Mouse (Mus musculus) olfactory bulb, adult 2 months (tissue): Measurements from ENCODE around the gene Ptpn11. TPM values are rescaled to one million over a fixed set of nuclear protein-coding genes. Genes with fewer than 3 reads are reported as not detected.

Experiments used
- H3K27ac ChIP-seq: fragments of 200-500 bp; 2 replicates; pipeline ENCODE4 v1.5.1; 2012; ENCODE audit warnings: low read depth, low read length; ENCODE audit not compliant: insufficient read depth
- H3K4me1 ChIP-seq: fragments of 200-500 bp; 2 replicates; pipeline ENCODE4 v1.6.1; 2012; ENCODE audit warnings: low read length; ENCODE audit not compliant: control insufficient read depth, insufficient read depth
- H3K4me3 ChIP-seq: fragments of 200-500 bp; 2 replicates; pipeline ENCODE4 v1.5.1; 2012; ENCODE audit warnings: mild to moderate bottlenecking, low read depth, low read length, moderate library complexity; ENCODE audit not compliant: insufficient read depth
- CTCF ChIP-seq: fragments of 200-500 bp; IDR thresholded peaks from 2 replicates; pipeline ENCODE4 v1.5.1; 2012; ENCODE audit warnings: low read depth, mild to moderate bottlenecking, low read length, moderate library complexity; ENCODE audit not compliant: insufficient read depth
- POLR2A ChIP-seq: fragments of 200-500 bp; IDR thresholded peaks from 2 replicates; pipeline ENCODE4 v1.6.1; 2012; ENCODE audit warnings: mild to moderate bottlenecking, low read depth, low read length, moderate library complexity; ENCODE audit not compliant: insufficient read depth
- WGBS: fragments of 180-500 bp; shearing (Covaris S2); methylation state at CpG from one replicate; pipeline ENCODE4 v1.1.7; 2018; 5-methylcytosine and 5-hydroxymethylcytosine counted together
- polyA plus RNA-seq: library from polyadenylated mRNA; stranded (reverse); fragments of >200 nt; gene quantifications from 2 replicates; pipeline ENCODE4 v1.2.4, GENCODE M21; 2012; ENCODE audit warnings: low replicate concordance; ENCODE audit not compliant: missing spikeins, insufficient read depth, insufficient read length

Ptpn11 gene
- polyA plus RNA-seq, 1 experiment, result not detected

GRCm38 (mm10) chr5:121166884-121167283, 24.3 kb downstream of the Ptpn11 start:
- Histone ChIP-seq H3K4me1 (0 out of 2 replicates have a peak, but pooled peaks cover 4% of the 10 kb centered on the region), H3K4me3 (no peak overlapping the region), H3K27ac (no peak overlapping the region)
- TF ChIP-seq POLR2A, result no peak
- TF ChIP-seq CTCF, result no peak
- WGBS, result 92% methylated on average over 6 of the region's 6 CpGs

DNA sequence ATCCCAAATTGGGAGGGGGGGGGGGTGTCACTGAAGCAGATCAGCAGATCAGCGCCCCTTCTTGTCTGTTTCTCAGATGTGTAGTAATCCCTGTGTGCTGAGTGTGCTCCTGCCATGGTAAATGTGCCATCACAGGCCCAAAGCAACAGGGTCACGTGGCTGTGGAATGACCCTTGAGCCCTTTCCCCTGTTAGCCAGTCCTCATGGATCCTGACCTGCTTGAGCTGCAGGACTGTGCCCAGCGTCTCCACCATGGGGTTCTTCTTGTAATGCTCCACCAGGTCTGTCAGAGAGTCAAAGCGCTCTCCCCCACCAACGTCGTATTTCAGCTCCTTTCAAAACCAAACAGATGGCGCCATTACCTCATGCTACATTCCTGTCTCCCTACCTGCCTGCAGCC, 28.3 kb downstream of the Ptpn11 start:
- Histone ChIP-seq H3K4me1 (0 out of 2 replicates have a peak, but pooled peaks cover 4% of the 10 kb centered on the region), H3K27ac (no peak overlapping the region), H3K4me3 (no peak overlapping the region)
- 84% methylated on average over 7 of the region's 7 CpGs for WGBS
- TF ChIP-seq POLR2A (no peak), CTCF (no peak)

DNA sequence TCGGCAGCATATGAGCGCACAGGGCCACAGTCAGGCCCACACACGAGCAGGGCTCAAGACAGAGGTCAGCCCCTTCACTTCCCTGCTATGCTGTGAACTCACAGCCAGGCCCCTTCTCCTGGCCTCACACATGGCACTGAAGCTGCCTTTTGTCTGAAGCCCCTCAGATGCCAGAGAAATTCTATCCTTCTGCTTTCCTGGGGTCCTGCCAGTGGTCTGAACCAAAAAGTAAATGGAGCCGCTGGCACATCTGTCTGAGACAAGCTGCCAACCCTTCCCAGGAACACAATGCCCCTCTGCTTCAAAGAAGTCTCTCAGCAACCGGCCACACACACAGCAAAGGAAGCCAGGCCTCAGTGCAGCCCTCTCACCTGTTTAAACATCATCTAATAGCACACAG, 28.9 kb downstream of the Ptpn11 start:
- Histone ChIP-seq H3K4me1 (0 out of 2 replicates have a peak, but pooled peaks cover 7% of the 10 kb centered on the region), H3K27ac (no peak overlapping the region), H3K4me3 (no peak overlapping the region)
- TF ChIP-seq CTCF, result no peak
- no peak for TF ChIP-seq POLR2A
- WGBS, result 28% methylated on average over 5 of the region's 5 CpGs

GRCm38 (mm10) chr5:121158966-121159365, 32.2 kb downstream of the Ptpn11 start:
- no peak overlapping the region for H3K27ac ChIP-seq

GRCm38 (mm10) chr5:121157489-121157888, 33.7 kb downstream of the Ptpn11 start:
- TF ChIP-seq CTCF, result no peak
- Histone ChIP-seq H3K4me3 (no peak overlapping the region), H3K4me1 (peaks cover 13% of the 10 kb centered on the region; the same call in 1 of the 2 replicates), H3K27ac (no peak overlapping the region)
- WGBS, result 98% methylated on average over 5 of the region's 5 CpGs

More at GRCm38 (mm10) chr5:121158966-121159365, 32.2 kb downstream of the Ptpn11 start:
- Histone ChIP-seq H3K4me3 (no peak overlapping the region), H3K4me1 (peaks cover 14% of the 10 kb centered on the region; the same call in 1 of the 2 replicates)
- no peak for TF ChIP-seq CTCF
- TF ChIP-seq POLR2A, result no peak
- 91% methylated on average over 7 of the region's 7 CpGs for WGBS

DNA sequence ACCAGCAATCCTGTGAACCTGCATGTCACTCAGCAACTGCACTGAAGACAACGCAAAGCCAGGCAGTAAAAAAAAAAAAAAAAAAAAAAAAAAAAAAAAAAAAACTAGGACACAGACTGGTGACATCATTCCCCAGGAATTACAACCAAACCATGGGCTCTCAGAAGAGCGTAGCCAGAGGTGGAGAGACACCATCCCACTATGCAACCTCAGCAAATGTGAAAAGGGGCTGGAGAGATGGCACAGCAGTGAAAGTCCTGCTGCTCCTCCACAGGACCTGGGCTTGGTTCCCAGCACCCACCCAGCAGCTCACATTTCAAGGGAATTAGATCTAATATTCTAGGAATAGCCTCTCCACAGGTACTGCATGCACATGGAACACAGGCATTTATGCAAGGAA, 34.2 kb downstream of the Ptpn11 start:
- H3K4me1 ChIP-seq, result peaks cover 10% of the 10 kb centered on the region; the same call in 1 of the 2 replicates
- H3K27ac ChIP-seq, result no peak overlapping the region
- TF ChIP-seq CTCF (no peak), POLR2A (no peak)
- 56% methylated on average over 2 of the region's 2 CpGs for WGBS
- no peak overlapping the region for H3K4me3 ChIP-seq

DNA sequence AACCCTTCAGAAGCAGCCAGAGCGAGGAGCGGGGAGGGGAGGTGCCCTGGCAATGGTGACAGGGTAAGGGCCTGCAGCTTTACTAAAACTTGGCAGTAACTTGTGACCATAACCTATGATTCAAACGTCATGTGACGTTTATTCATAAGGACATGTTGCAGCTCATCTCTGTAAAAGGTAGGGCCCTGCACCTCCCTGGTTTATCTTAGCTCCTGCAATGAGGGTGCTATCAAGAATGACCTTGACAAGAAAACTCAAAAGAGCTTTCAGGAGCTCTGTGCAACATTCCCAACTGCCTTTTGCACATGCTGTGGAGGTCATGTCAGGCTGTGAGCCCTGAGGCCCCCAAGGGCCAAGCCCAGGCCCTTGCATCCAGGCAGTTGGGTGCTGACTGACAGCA, 35.1 kb downstream of the Ptpn11 start:
- peaks cover 10% of the 10 kb centered on the region; the same call in 1 of the 2 replicates for H3K4me1 ChIP-seq
- WGBS, result 82% methylated on average over 4 of the region's 4 CpGs
- no peak for TF ChIP-seq POLR2A
- no peak for TF ChIP-seq CTCF
- no peak overlapping the region for H3K27ac ChIP-seq
- no peak overlapping the region for H3K4me3 ChIP-seq

- Histone ChIP-seq H3K4me1 (peaks cover 3% of the 10 kb centered on the region; the same call in 1 of the 2 replicates), H3K4me3 (no peak overlapping the region), H3K27ac (no peak overlapping the region)
- 88% methylated on average over 4 of the region's 4 CpGs for WGBS
- TF ChIP-seq CTCF (no peak), POLR2A (no peak)
These were observed 40.5 kb downstream of the Ptpn11 start for GRCm38 (mm10) chr5:121150684-121151083.

- H3K4me3 ChIP-seq, result no peak overlapping the region
- H3K4me1 ChIP-seq, result peaks cover 7% of the 10 kb centered on the region
- TF ChIP-seq POLR2A (no peak), CTCF (no peak)
- H3K27ac ChIP-seq, result no peak overlapping the region
- WGBS, result 57% methylated on average over 1 of the region's 1 CpGs
These were observed 42.0 kb downstream of the Ptpn11 start for GRCm38 (mm10) chr5:121149246-121149645.

- 91% methylated on average over 5 of the region's 5 CpGs for WGBS
- Histone ChIP-seq H3K27ac (no peak overlapping the region), H3K4me1 (peaks cover 13% of the 10 kb centered on the region), H3K4me3 (no peak overlapping the region)
- TF ChIP-seq CTCF (no peak), POLR2A (no peak)
These were observed 44.9 kb downstream of the Ptpn11 start for GRCm38 (mm10) chr5:121146275-121146674.
